Mouse (Mus musculus): ENCODE data around the gene Fev.

DNA sequence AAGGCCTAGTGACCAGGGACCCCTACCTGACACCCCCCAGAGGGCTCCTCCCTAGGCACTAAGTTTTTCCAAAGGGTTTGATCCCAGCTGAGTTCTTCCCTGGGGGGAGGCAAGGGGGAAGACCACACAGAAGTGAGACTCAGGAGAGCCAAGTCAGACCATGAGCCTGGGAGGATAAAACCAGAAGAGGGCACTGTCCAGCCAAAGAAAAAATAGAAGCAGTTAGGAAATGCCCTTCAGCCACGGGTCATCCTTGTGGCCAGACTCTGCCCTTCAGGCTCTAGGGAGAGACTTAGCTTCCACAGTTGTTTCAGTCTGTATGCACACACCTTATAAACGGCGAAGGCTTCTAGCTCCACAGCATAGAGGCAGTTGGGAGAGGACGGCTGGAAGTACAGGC, 39.2 kb upstream of the Fev start:
- TF ChIP-seq CTCF (IDR thresholded peaks at IDR 0.05; ENCODE audit: borderline replicate concordance, control insufficient read depth, extremely low read depth, insufficient read depth, low read length, poor library complexity) (no peak), POLR2A (IDR thresholded peaks at IDR 0.05; ENCODE audit: control insufficient read depth, extremely low read depth, insufficient read depth, low read length, poor library complexity) (no peak)
